Mouse (Mus musculus) stomach, embryonic 16.5 days (tissue): Measurements from ENCODE around the gene Slc22a14. TPM values are rescaled to one million over a fixed set of nuclear protein-coding genes. Genes with fewer than 3 reads are reported as not detected.

Experiments used
- ATAC-seq: fragments of 200-750 bp; cut with Nextera tagmentation; 2 replicates; pipeline ENCODE4 v1.8.0; 2017; ENCODE audit warnings: moderate number of reproducible peaks, moderate TSS enrichment; ENCODE audit not compliant: insufficient read depth, low FRiP score
- H3K27ac ChIP-seq: fragments of 300-500 bp; sonication (generic); 2 replicates; pipeline ENCODE4 v1.5.1; 2014; ENCODE audit warnings: low read length
- H3K27me3 ChIP-seq: fragments of 300-500 bp; sonication (generic); 2 replicates; pipeline ENCODE4 v1.6.1; 2014; ENCODE audit warnings: low read length, control low read depth, mixed read lengths; ENCODE audit not compliant: control insufficient read depth, insufficient read depth
- H3K36me3 ChIP-seq: fragments of 300-500 bp; sonication (generic); 2 replicates; pipeline ENCODE4 v1.6.1; 2014; ENCODE audit warnings: low read length; ENCODE audit not compliant: control insufficient read depth, insufficient read depth
- H3K4me1 ChIP-seq: fragments of 300-500 bp; sonication (generic); 2 replicates; pipeline ENCODE4 v1.6.1; 2014; ENCODE audit warnings: low read length, control low read depth, mixed read lengths; ENCODE audit not compliant: control insufficient read depth, insufficient read depth
- H3K4me2 ChIP-seq: fragments of 300-500 bp; sonication (generic); 2 replicates; pipeline ENCODE4 v1.6.1; 2014; ENCODE audit warnings: low read depth, low read length, mixed read lengths
- H3K4me3 ChIP-seq: fragments of 300-500 bp; sonication (generic); replicated peaks from 2 replicates; pipeline ENCODE4 v1.5.1; 2014; ENCODE audit warnings: mild to moderate bottlenecking, low read length
- H3K9ac ChIP-seq: fragments of 300-500 bp; sonication (generic); 2 replicates; pipeline ENCODE4 v1.6.1; 2014; ENCODE audit warnings: low read length
- H3K9me3 ChIP-seq: fragments of 300-500 bp; sonication (generic); replicated peaks from 2 replicates; pipeline ENCODE4 v1.6.1; 2016; ENCODE audit warnings: low read length, control low read depth; ENCODE audit not compliant: control insufficient read depth
- WGBS: fragments of 180-500 bp; shearing (Covaris S2); extraction: QIAGEN DNeasy Blood & Tissue Kit; methylation state at CpG from one replicate; pipeline ENCODE4 v1.1.7; 2014; 5-methylcytosine and 5-hydroxymethylcytosine counted together
- polyA plus RNA-seq: library from polyadenylated mRNA; unstranded; fragments of >200 nt; fragmentation: Nextera tagmentation; extraction: Ambion mirVana; gene quantifications from 2 replicates; pipeline ENCODE4 v1.2.1, GENCODE M21; 2015

The Slc22a14 gene
- polyA plus RNA-seq, 1 experiment from 2014 or later, result not detected

- Histone ChIP-seq H3K4me2 (no peak overlapping the region), H3K4me3 (no peak overlapping the region), H3K27me3 (no peaks in the 10 kb centered on the region), H3K9ac (no peak overlapping the region), H3K4me1 (no peaks in the 10 kb centered on the region), H3K36me3 (peaks cover 10% of the 10 kb centered on the region; the same call in 1 of the 2 replicates), H3K9me3 (no peaks in the 10 kb centered on the region), H3K27ac (no peak overlapping the region)
- 89% methylated on average over 5 of the region's 5 CpGs for WGBS
- ATAC-seq, result no peak
Observed at GRCm38 (mm10) chr9:119246826-119247225, 118.5 kb downstream of the Slc22a14 start.

GRCm38 (mm10) chr9:119243981-119244380 lies 121.4 kb downstream of the Slc22a14 start:
- H3K9me3 ChIP-seq, result no peaks in the 10 kb centered on the region
- 94% methylated on average over 3 of the region's 3 CpGs for WGBS
- no peaks in the 10 kb centered on the region for H3K27me3 ChIP-seq
- no peaks in the 10 kb centered on the region for H3K4me1 ChIP-seq
- no peak overlapping the region for H3K27ac ChIP-seq
- H3K9ac ChIP-seq, result no peak overlapping the region
- ATAC-seq, result no peak
- H3K4me3 ChIP-seq, result no peak overlapping the region
- peaks cover 5% of the 10 kb centered on the region; the same call in 1 of the 2 replicates for H3K36me3 ChIP-seq
- no peak overlapping the region for H3K4me2 ChIP-seq

GRCm38 (mm10) chr9:119241169-119241865 lies 124.0 kb downstream of the Slc22a14 start:
- Histone ChIP-seq H3K9me3 (no peaks in the 10 kb centered on the region), H3K27ac (no peak overlapping the region), H3K27me3 (no peaks in the 10 kb centered on the region), H3K4me1 (no peaks in the 10 kb centered on the region), H3K9ac (no peak overlapping the region), H3K36me3 (peaks cover 8% of the 10 kb centered on the region; the same call in 1 of the 2 replicates), H3K4me2 (no peak overlapping the region), H3K4me3 (no peak overlapping the region)
- 72% methylated on average over 11 of the region's 11 CpGs for WGBS
- ATAC-seq, result no peak

- no peak for ATAC-seq
- Histone ChIP-seq H3K4me1 (no peaks in the 10 kb centered on the region), H3K4me3 (no peak overlapping the region), H3K9me3 (no peaks in the 10 kb centered on the region), H3K36me3 (peaks cover 8% of the 10 kb centered on the region; the same call in 1 of the 2 replicates), H3K9ac (no peak overlapping the region), H3K27me3 (no peaks in the 10 kb centered on the region), H3K27ac (no peak overlapping the region), H3K4me2 (no peak overlapping the region)
- WGBS, result 87% methylated on average over 10 of the region's 10 CpGs
Observed at GRCm38 (mm10) chr9:119240286-119240997, 124.9 kb downstream of the Slc22a14 start.

- no peaks in the 10 kb centered on the region for H3K9me3 ChIP-seq
- H3K4me2 ChIP-seq, result no peak overlapping the region
- WGBS, result 90% methylated on average over 3 of the region's 3 CpGs
- ATAC-seq, result no peak
- H3K4me1 ChIP-seq, result no peaks in the 10 kb centered on the region
- 0 out of 2 replicates have a peak, but pooled peaks cover 5% of the 10 kb centered on the region for H3K36me3 ChIP-seq
- no peak overlapping the region for H3K27ac ChIP-seq
- no peaks in the 10 kb centered on the region for H3K27me3 ChIP-seq
- H3K4me3 ChIP-seq, result no peak overlapping the region
- H3K9ac ChIP-seq, result no peak overlapping the region
Observed at GRCm38 (mm10) chr9:119239274-119239673, 126.1 kb downstream of the Slc22a14 start.

- Histone ChIP-seq H3K9me3 (no peaks in the 10 kb centered on the region), H3K4me2 (no peak overlapping the region), H3K27me3 (no peaks in the 10 kb centered on the region), H3K36me3 (0 out of 2 replicates have a peak, but pooled peaks cover 5% of the 10 kb centered on the region), H3K27ac (no peak overlapping the region), H3K4me1 (no peaks in the 10 kb centered on the region), H3K9ac (no peak overlapping the region), H3K4me3 (no peak overlapping the region)
- no peak for ATAC-seq
- WGBS, result 90% methylated on average over 4 of the region's 4 CpGs
Observed at GRCm38 (mm10) chr9:119238796-119239195, 126.6 kb downstream of the Slc22a14 start.

- H3K9me3 ChIP-seq, result no peaks in the 10 kb centered on the region
- H3K36me3 ChIP-seq, result no peaks in the 10 kb centered on the region
- 73% methylated on average over 7 of the region's 7 CpGs for WGBS
- no peaks in the 10 kb centered on the region for H3K27me3 ChIP-seq
- no peak overlapping the region for H3K9ac ChIP-seq
- no peak overlapping the region for H3K4me3 ChIP-seq
- no peaks in the 10 kb centered on the region for H3K4me1 ChIP-seq
- no peak for ATAC-seq
- no peak overlapping the region for H3K27ac ChIP-seq
- H3K4me2 ChIP-seq, result no peak overlapping the region
Observed at GRCm38 (mm10) chr9:119231552-119231951, 133.8 kb downstream of the Slc22a14 start.

- ATAC-seq, result no peak
Observed at GRCm38 (mm10) chr9:119230829-119231228, 134.5 kb downstream of the Slc22a14 start.

GRCm38 (mm10) chr9:119220249-119220648 lies 145.1 kb downstream of the Slc22a14 start:
- WGBS, result 76% methylated on average over 4 of the region's 4 CpGs
- no peaks in the 10 kb centered on the region for H3K36me3 ChIP-seq

More at GRCm38 (mm10) chr9:119230829-119231228, 134.5 kb downstream of the Slc22a14 start:
- H3K4me3 ChIP-seq, result no peak overlapping the region
- H3K4me2 ChIP-seq, result no peak overlapping the region
- H3K9me3 ChIP-seq, result no peaks in the 10 kb centered on the region
- no peaks in the 10 kb centered on the region for H3K36me3 ChIP-seq
- no peaks in the 10 kb centered on the region for H3K4me1 ChIP-seq
- WGBS, result 64% methylated on average over 2 of the region's 2 CpGs
- no peak overlapping the region for H3K9ac ChIP-seq
- no peak overlapping the region for H3K27ac ChIP-seq
- no peaks in the 10 kb centered on the region for H3K27me3 ChIP-seq

More at GRCm38 (mm10) chr9:119220249-119220648, 145.1 kb downstream of the Slc22a14 start:
- Histone ChIP-seq H3K4me2 (no peak overlapping the region), H3K9ac (no peak overlapping the region), H3K4me3 (no peak overlapping the region), H3K4me1 (no peaks in the 10 kb centered on the region), H3K9me3 (no peaks in the 10 kb centered on the region), H3K27me3 (no peaks in the 10 kb centered on the region), H3K27ac (no peak overlapping the region)
- no peak for ATAC-seq
